Mouse (Mus musculus) heart, postnatal 0 days (tissue): Measurements from ENCODE around the gene Abca16. TPM values are rescaled to one million over a fixed set of nuclear protein-coding genes. Genes with fewer than 3 reads are reported as not detected.
A peak's percentile ranks its signal among the peaks of the same experiment; 100 is the strongest.

ENCODE experiments used
- ATAC-seq: fragments of 200-750 bp; cut with Nextera tagmentation; 2 replicates; pipeline ENCODE4 v1.8.0; 2017; ENCODE audit warnings: low read depth, moderate number of reproducible peaks, moderate library complexity; ENCODE audit not compliant: insufficient read depth
- DNase-seq: peaks from one replicate; pipeline ENCODE4 v3.0.0-alpha.2; 2016; ENCODE audit warnings: low spot score
- H3K27ac ChIP-seq: fragments of 300-500 bp; sonication (generic); 2 replicates; pipeline ENCODE4 v1.5.1; 2014; ENCODE audit warnings: low read depth, mild to moderate bottlenecking
- H3K27me3 ChIP-seq: fragments of 300-500 bp; sonication (generic); 2 replicates; pipeline ENCODE4 v1.6.1; 2014; ENCODE audit warnings: low read length, mixed read lengths; ENCODE audit not compliant: control insufficient read depth, insufficient read depth
- H3K36me3 ChIP-seq: fragments of 300-500 bp; sonication (generic); replicated peaks from 2 replicates; pipeline ENCODE4 v1.6.1; 2014; ENCODE audit warnings: low read length, mixed read lengths; ENCODE audit not compliant: control insufficient read depth, insufficient read depth
- H3K4me1 ChIP-seq: fragments of 300-500 bp; sonication (generic); 2 replicates; pipeline ENCODE4 v1.6.1; 2014; ENCODE audit warnings: antibody characterized with exemption; ENCODE audit not compliant: control insufficient read depth, insufficient read depth
- H3K4me2 ChIP-seq: fragments of 300-500 bp; sonication (generic); 2 replicates; pipeline ENCODE4 v1.6.1; 2014; ENCODE audit warnings: low read depth, mild to moderate bottlenecking, low read length, moderate library complexity
- H3K4me3 ChIP-seq: fragments of 300-500 bp; sonication (generic); 2 replicates; pipeline ENCODE4 v1.5.1; 2014; ENCODE audit warnings: low read depth, low read length
- H3K9ac ChIP-seq: fragments of 300-500 bp; sonication (generic); replicated peaks from 2 replicates; pipeline ENCODE4 v1.6.1; 2014; ENCODE audit warnings: low read depth, low read length, mixed read lengths
- H3K9me3 ChIP-seq: fragments of 300-500 bp; sonication (generic); replicated peaks from 2 replicates; pipeline ENCODE4 v1.6.1; 2016; ENCODE audit warnings: low read length; ENCODE audit not compliant: control insufficient read depth
- CTCF ChIP-seq: IDR thresholded peaks from 2 replicates; pipeline ENCODE4 v1.5.1; 2016; ENCODE audit warnings: antibody characterized with exemption, control low read depth, low read depth
- EP300 ChIP-seq: IDR thresholded peaks from 2 replicates; pipeline ENCODE4 v1.6.1; 2016; ENCODE audit warnings: antibody characterized with exemption, low read depth
- WGBS: fragments of 180-500 bp; shearing (Covaris S2); extraction: QIAGEN DNeasy Blood & Tissue Kit; methylation state at CpG from one replicate; pipeline ENCODE4 v1.1.7; 2014; 5-methylcytosine and 5-hydroxymethylcytosine counted together
- polyA plus RNA-seq: library from polyadenylated mRNA; unstranded; fragments of >200 nt; fragmentation: Nextera tagmentation; extraction: Ambion mirVana; gene quantifications from 2 replicates; pipeline ENCODE4 v1.2.1, GENCODE M21; 2015
- total RNA-seq: library from RNA; depleted of rRNA; stranded (reverse); fragments of >200 nt; gene quantifications from 2 replicates; pipeline ENCODE4 v1.2.3, GENCODE M21; 2014; ENCODE audit warnings: low replicate concordance; rRNA removed

Abca16 gene
- not detected in 2 replicates for total RNA-seq
- not detected in 2 replicates for polyA plus RNA-seq

DNA sequence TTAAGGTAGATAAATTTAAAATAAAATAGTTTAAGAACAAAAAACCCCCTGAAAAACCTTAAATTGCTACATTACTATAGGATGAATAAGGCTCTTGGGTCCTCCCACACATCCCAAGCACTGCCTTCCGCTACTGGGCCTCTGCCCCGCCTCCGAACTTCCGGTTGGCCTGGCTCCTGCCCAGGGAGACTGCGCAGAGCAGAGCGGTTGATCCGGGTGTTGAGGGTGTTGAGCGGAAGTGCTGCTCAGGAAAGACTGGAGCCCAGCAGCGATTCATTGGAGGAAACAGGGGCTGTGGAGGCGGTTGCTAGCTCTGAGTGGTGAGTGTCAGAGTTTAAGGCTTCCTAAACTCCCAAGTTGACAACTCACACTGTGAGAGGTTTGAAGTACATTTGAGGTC lies at the start of gene Abca16:
Gene Abca16, plus strand, starts transcription at position 201 of the 400 bp plus-strand sequence.
- no peaks in the 10 kb centered on the region for H3K4me1 ChIP-seq
- no peak within 1 kb of the TSS for H3K9ac ChIP-seq
- 68% methylated on average over 10 of the region's 10 CpGs for WGBS
- H3K4me3 ChIP-seq: no peak within 1 kb of the TSS
- TF ChIP-seq EP300 (no peak), CTCF (no peak)
- H3K9me3 ChIP-seq: no peaks in the 10 kb centered on the region
- no peaks in the 10 kb centered on the region for H3K27me3 ChIP-seq
- DNase-seq (no peak), ATAC-seq (no peak)
- no peak within 1 kb of the TSS for H3K4me2 ChIP-seq
- no peaks in the 10 kb centered on the region for H3K36me3 ChIP-seq
- H3K27ac ChIP-seq: no peak within 1 kb of the TSS

DNA sequence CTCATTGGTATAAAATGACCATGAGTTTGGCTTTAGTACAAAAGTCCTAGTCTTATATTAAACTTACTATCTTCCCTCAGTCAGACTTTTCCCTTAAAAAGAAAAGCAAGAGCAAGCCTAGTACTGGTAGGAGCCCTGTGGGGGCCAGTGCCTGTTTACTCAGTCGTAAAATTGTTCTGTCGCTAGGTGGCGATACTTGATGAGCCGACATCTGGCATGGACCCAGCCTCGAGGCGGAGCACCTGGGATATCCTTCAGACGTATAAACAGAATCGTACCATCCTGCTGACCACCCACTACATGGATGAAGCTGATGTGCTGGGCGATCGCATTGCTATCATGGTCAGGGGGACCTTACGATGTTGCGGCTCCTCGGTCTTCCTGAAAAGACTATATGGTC lies 48.3 kb upstream of the Abca16 start:
- Histone ChIP-seq H3K4me2 (no peak overlapping the region), H3K4me3 (no peak overlapping the region), H3K36me3 (no peaks in the 10 kb centered on the region), H3K4me1 (no peaks in the 10 kb centered on the region), H3K27ac (no peak overlapping the region), H3K27me3 (no peaks in the 10 kb centered on the region), H3K9ac (no peak overlapping the region), H3K9me3 (no peaks in the 10 kb centered on the region)
- ATAC-seq (no peak), DNase-seq (no peak)
- WGBS: 31% methylated on average over 13 of the region's 13 CpGs
- TF ChIP-seq CTCF (0 out of 2 replicates have a peak, but pooled peaks have one; percentile 10), EP300 (no peak)

DNA sequence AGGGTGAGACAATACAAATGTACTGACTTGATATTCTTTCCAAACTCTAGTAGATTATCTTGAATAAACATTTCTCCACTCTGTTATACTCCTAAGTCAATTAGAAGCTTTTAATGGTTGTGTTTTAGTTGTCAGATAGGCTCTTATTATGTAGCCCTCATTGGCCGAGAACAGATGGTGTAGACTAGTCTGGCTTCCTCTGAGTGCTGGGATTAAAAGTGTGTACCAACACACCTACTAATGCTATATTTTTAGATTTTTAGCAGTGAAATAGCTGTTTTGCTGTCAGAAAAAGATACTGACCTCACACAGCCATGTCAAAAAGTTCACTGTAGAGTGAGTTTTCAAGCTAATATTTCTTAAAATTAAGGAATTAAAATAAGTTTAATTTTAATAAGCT lies 2.9 kb downstream of the Abca16 start:
- Histone ChIP-seq H3K4me1 (no peaks in the 10 kb centered on the region), H3K9ac (no peak overlapping the region), H3K4me3 (no peak overlapping the region), H3K36me3 (no peaks in the 10 kb centered on the region), H3K9me3 (no peaks in the 10 kb centered on the region), H3K27me3 (no peaks in the 10 kb centered on the region), H3K27ac (no peak overlapping the region), H3K4me2 (no peak overlapping the region)
- DNase-seq: no peak
- WGBS: 70% methylated on average over 1 of the region's 1 CpGs
- ATAC-seq: no peak
- no peak for TF ChIP-seq EP300
- no peak for TF ChIP-seq CTCF

DNA sequence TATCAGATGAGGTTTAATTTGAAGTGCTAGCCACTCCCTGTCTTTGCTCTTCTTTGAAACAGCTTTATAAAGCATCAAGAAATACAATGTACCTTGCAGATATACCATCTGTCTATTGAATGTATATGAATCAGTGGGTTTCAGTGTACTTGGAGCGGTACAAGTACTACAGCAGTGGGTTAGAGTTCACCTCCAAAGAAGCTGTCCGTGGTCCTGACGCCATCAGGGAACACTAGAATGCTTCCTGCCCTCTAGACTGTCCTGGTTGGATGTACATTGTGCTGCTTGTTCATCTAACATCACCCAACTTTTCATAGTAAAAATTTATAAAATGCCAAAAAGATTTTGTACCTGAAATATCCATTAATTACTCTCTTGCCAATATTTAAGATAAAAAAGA lies 17.2 kb downstream of the Abca16 start:
- TF ChIP-seq CTCF (no peak), EP300 (no peak)
- no peak overlapping the region for H3K27ac ChIP-seq
- no peaks in the 10 kb centered on the region for H3K9me3 ChIP-seq
- ATAC-seq (no peak), DNase-seq (no peak)
- no peak overlapping the region for H3K4me3 ChIP-seq
- no peak overlapping the region for H3K9ac ChIP-seq
- no peak overlapping the region for H3K4me2 ChIP-seq
- H3K27me3 ChIP-seq: no peaks in the 10 kb centered on the region
- no peaks in the 10 kb centered on the region for H3K4me1 ChIP-seq
- WGBS: 20% methylated on average over 3 of the region's 3 CpGs
- no peaks in the 10 kb centered on the region for H3K36me3 ChIP-seq

DNA sequence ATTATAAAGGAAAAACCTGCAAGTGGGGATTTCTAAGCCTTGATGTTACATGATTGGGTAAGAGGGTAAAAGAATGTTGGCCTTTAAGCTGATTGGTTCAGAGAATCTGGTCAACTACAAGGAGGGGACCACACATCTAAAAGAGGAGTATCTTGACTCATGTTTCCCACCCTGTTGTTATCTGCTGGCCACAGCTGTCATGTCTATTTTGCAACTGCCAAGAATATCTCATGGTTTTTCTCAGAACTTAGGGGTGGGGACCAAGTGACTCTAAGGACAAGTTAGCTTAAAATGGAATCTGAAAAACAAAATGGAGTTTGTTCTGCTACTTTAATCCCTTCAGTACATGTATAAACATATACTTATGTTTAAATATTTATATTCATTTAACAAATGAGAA lies 22.0 kb downstream of the Abca16 start:
- no peak for ATAC-seq
- no peak overlapping the region for H3K27ac ChIP-seq

DNA sequence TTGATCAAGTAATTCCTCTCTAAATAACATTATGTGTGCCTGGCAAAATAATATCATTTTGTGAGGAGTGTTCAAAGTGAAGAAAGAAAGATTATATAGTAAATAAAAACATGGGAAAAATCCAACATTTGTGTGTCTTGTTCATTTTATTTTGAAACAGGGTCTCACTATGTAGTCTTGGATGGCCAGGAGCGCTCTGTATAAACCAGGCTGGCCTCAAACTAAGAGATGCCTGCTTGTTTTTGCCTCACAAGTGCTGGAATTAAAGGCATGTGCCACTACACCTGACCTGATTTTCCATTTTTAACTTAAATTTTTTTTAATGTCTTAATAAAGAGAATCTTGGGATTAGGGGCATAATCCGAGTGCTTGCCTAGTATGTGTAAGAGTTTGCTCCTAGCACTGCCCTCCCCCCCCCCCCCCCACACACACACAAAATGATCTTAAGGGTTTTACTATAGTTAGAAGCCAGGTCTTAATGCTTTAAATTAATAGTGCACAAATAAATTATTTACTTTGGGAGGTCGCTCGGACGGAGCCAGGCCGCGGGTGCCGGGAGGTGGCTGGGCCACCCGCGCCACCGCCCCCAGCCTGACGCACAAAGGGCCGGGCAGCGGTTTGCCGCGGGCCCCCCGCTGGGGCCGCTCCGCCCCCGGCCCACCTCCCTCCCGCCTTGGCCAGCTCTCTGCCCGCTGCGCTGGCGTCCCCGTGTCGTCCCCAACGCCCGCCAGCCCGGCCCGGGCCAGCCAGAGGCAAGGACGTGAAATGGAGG lies 94.6 kb downstream of the Abca16 start:
- no peaks in the 10 kb centered on the region for H3K36me3 ChIP-seq
- TF ChIP-seq EP300 (no peak), CTCF (no peak)
- no peaks in the 10 kb centered on the region for H3K4me1 ChIP-seq
- H3K27me3 ChIP-seq: no peaks in the 10 kb centered on the region
- peak overlapping the region; percentile 36 for H3K4me3 ChIP-seq
- DNase-seq: no peak
- no peak for ATAC-seq
- no peaks in the 10 kb centered on the region for H3K9me3 ChIP-seq
- WGBS: 17% methylated on average over 31 of the region's 31 CpGs
- peak overlapping the region; percentile 71 for H3K4me2 ChIP-seq
- no peak overlapping the region for H3K27ac ChIP-seq
- H3K9ac ChIP-seq: peak overlapping the region; percentile 39; the same call in 1 of the 2 replicates

More for the DNA sequence above, 22.0 kb downstream of the Abca16 start:
- TF ChIP-seq EP300 (no peak), CTCF (no peak)
- Histone ChIP-seq H3K27me3 (no peaks in the 10 kb centered on the region), H3K36me3 (no peaks in the 10 kb centered on the region), H3K9me3 (no peaks in the 10 kb centered on the region), H3K4me1 (no peaks in the 10 kb centered on the region), H3K9ac (no peak overlapping the region), H3K4me3 (no peak overlapping the region), H3K4me2 (no peak overlapping the region)
- no peak for DNase-seq
